Mouse (Mus musculus) CH12.LX (cell line): ENCODE measurements around the gene Pla2g1b. TPM values are rescaled to one million over a fixed set of nuclear protein-coding genes. Genes with fewer than 3 reads are reported as not detected.

ENCODE experiments used
- DNase-seq: peaks from one replicate; pipeline ENCODE4 v3.0.0-alpha.2; 2013; ENCODE audit errors: extremely low read depth
- H3K27ac ChIP-seq: 2 replicates; pipeline ENCODE4 v1.5.1; 2012; ENCODE audit warnings: low read depth, mild to moderate bottlenecking, control low read depth, moderate library complexity; ENCODE audit not compliant: insufficient read depth
- H3K27me3 ChIP-seq: replicated peaks from 2 replicates; pipeline ENCODE3; 2012; ENCODE audit warnings: inconsistent platforms
- H3K36me3 ChIP-seq, 2 experiments: replicated peaks in 1 of 2; 2 replicates each; pipeline versions ENCODE3 to v1.6.1; 2012; ENCODE audit warnings: inconsistent platforms in 1 of 2, low read length in 1 of 2, mild to moderate bottlenecking in 1 of 2, mixed read lengths in 1 of 2, moderate library complexity in 1 of 2; ENCODE audit not compliant: control insufficient read depth in 1 of 2, insufficient read depth in 1 of 2
- H3K4me1 ChIP-seq, 2 experiments: 2 replicates each; pipeline ENCODE4 v1.6.1; 2012; ENCODE audit warnings: inconsistent platforms in 1 of 2, moderate library complexity in 1 of 2; ENCODE audit not compliant: insufficient read depth in 2 of 2, control insufficient read depth in 1 of 2
- H3K4me2 ChIP-seq: 2 replicates; pipeline ENCODE4 v1.6.1; 2012; ENCODE audit warnings: low read depth, mild to moderate bottlenecking, control low read depth; ENCODE audit not compliant: poor library complexity, insufficient read depth, severe bottlenecking
- H3K4me3 ChIP-seq, 3 experiments: fragments of 150-350 bp in 1 of 3; sonication (generic) in 1 of 3; replicated peaks in 1 of 3; 2 replicates each; pipeline versions ENCODE3 to v1.5.1; 2011 to 2012; ENCODE audit warnings: low read depth in 2 of 3, low read length in 2 of 3, mild to moderate bottlenecking in 2 of 3, moderate library complexity in 2 of 3, control low read depth in 1 of 3, improper control_type of control experiment in 1 of 3, inconsistent platforms in 1 of 3, mixed read lengths in 1 of 3; ENCODE audit not compliant: poor library complexity in 1 of 3
- H3K79me2 ChIP-seq: replicated peaks from 2 replicates; pipeline ENCODE4 v1.6.1; 2012; ENCODE audit warnings: mild to moderate bottlenecking, moderate library complexity; ENCODE audit not compliant: control insufficient read depth, poor library complexity, insufficient read depth, severe bottlenecking; ENCODE audit errors: extremely low read depth
- H3K9ac ChIP-seq: 2 replicates; pipeline ENCODE4 v1.6.1; 2012; ENCODE audit warnings: low read depth, mild to moderate bottlenecking, control low read depth, moderate library complexity; ENCODE audit not compliant: insufficient read depth
- H3K9me3 ChIP-seq: replicated peaks from 2 replicates; pipeline ENCODE3; 2012; ENCODE audit warnings: low read length, inconsistent platforms, mixed read lengths
- BHLHE40 ChIP-seq: IDR thresholded peaks from 2 replicates; pipeline ENCODE4 v1.6.1; 2011; ENCODE audit warnings: mild to moderate bottlenecking, low read depth, low read length, improper control_type of control experiment
- CHD1 ChIP-seq: IDR thresholded peaks from 2 replicates; pipeline ENCODE4 v1.6.1; 2012; ENCODE audit warnings: low read depth, low read length, improper control_type of control experiment, inconsistent platforms
- CTCF ChIP-seq, 2 experiments: IDR thresholded peaks in 1 of 2; conservative IDR thresholded peaks in 1 of 2; 2 replicates each; pipeline ENCODE4 v1.5.1; 2011 to 2012; ENCODE audit warnings: low read depth in 2 of 2, low read length in 2 of 2, improper control_type of control experiment in 1 of 2, inconsistent platforms in 1 of 2, mild to moderate bottlenecking in 1 of 2, moderate library complexity in 1 of 2
- IRF4 ChIP-seq: IDR thresholded peaks from 2 replicates; pipeline ENCODE4 v1.6.1; 2014; ENCODE audit warnings: low read depth, mild to moderate bottlenecking, inconsistent platforms, low read length, improper control_type of control experiment
- JUN ChIP-seq: IDR thresholded peaks from 2 replicates; pipeline ENCODE4 v1.6.1; 2011; ENCODE audit warnings: low read depth, mild to moderate bottlenecking, low read length, improper control_type of control experiment, moderate library complexity; ENCODE audit not compliant: insufficient read depth
- KAT2A ChIP-seq: IDR thresholded peaks from 2 replicates; pipeline ENCODE4 v1.6.1; 2012; ENCODE audit warnings: low read length, improper control_type of control experiment, inconsistent platforms; ENCODE audit not compliant: insufficient replicate concordance
- MAFK ChIP-seq: IDR thresholded peaks from 2 replicates; pipeline ENCODE4 v1.6.1; 2011; ENCODE audit warnings: low read length, improper control_type of control experiment; ENCODE audit not compliant: insufficient replicate concordance
- MYC ChIP-seq: IDR thresholded peaks from 2 replicates; pipeline ENCODE4 v1.6.1; 2011; ENCODE audit warnings: low read depth, mild to moderate bottlenecking, improper control_type of control experiment, low read length
- NELFE ChIP-seq: IDR thresholded peaks from 2 replicates; pipeline ENCODE4 v1.6.1; 2011; ENCODE audit warnings: low read depth, low read length, improper control_type of control experiment
- NRF1 ChIP-seq: IDR thresholded peaks from 2 replicates; pipeline ENCODE4 v1.6.1; 2014; ENCODE audit warnings: low read depth, mild to moderate bottlenecking, inconsistent platforms, low read length, improper control_type of control experiment, moderate library complexity
- PAX5 ChIP-seq: IDR thresholded peaks from 2 replicates; pipeline ENCODE4 v1.6.1; 2012; ENCODE audit warnings: low read length, inconsistent platforms, mixed read lengths
- POLR2A ChIP-seq: IDR thresholded peaks from 2 replicates; pipeline ENCODE4 v1.6.1; 2011; ENCODE audit warnings: low read depth, mild to moderate bottlenecking, improper control_type of control experiment, low read length
- POLR2AphosphoS2 ChIP-seq: IDR thresholded peaks from 2 replicates; pipeline ENCODE4 v1.6.1; 2011; ENCODE audit warnings: low read depth, low read length, improper control_type of control experiment
- RAD21 ChIP-seq: IDR thresholded peaks from 2 replicates; pipeline ENCODE4 v1.6.1; 2011; ENCODE audit warnings: low read depth, mild to moderate bottlenecking, low read length, improper control_type of control experiment, moderate library complexity
- TBP ChIP-seq: conservative IDR thresholded peaks from 2 replicates; pipeline ENCODE4 v1.6.1; 2011; ENCODE audit warnings: low read depth, low read length, improper control_type of control experiment
- TCF12 ChIP-seq: IDR thresholded peaks from 2 replicates; pipeline ENCODE4 v1.6.1; 2014; ENCODE audit warnings: low read depth, mild to moderate bottlenecking, inconsistent platforms, low read length, improper control_type of control experiment
- USF1 ChIP-seq: IDR thresholded peaks from 2 replicates; pipeline ENCODE4 v1.6.1; 2014; ENCODE audit warnings: low read depth, mild to moderate bottlenecking, inconsistent platforms, low read length, improper control_type of control experiment
- ZMIZ1 ChIP-seq: IDR thresholded peaks from 2 replicates; pipeline ENCODE4 v1.6.1; 2012; ENCODE audit warnings: low read depth, mild to moderate bottlenecking, inconsistent platforms, low read length, improper control_type of control experiment
- ZNF384 ChIP-seq: IDR thresholded peaks from 2 replicates; pipeline ENCODE4 v1.6.1; 2012; ENCODE audit warnings: low read depth, low read length, improper control_type of control experiment, inconsistent platforms
- dilution Hi-C: fragments of 300-500 bp; cut with MboI; formaldehyde crosslinking; loops from 2 replicates; pipeline ENCODE4 v1.14.3; 2020; ENCODE audit warnings: low sequenced_read_pairs; ENCODE audit not compliant: extremely low pct_unique_long_range_greater_than_20kb, extremely low pct_ligation_motif_present
- in situ Hi-C: fragments of 300-500 bp; cut with MboI; formaldehyde crosslinking; loops from 3 replicates; pipeline ENCODE4 v1.14.3; 2019; ENCODE audit warnings: low sequenced_read_pairs, low pct_ligation_motif_present, low pct_unique_long_range_greater_than_20kb, mixed read lengths
- polyA plus RNA-seq: library from polyadenylated mRNA; unstranded; fragments of >175 nt; gene quantifications from 2 replicates; pipeline ENCODE4 v1.2.1, GENCODE M21; 2012; ENCODE audit warnings: low read depth; ENCODE audit not compliant: insufficient read length
- total RNA-seq, 2 experiments: library from RNA; depleted of rRNA; stranded (reverse); fragments of 300-350 nt in 1 of 2; fragments of >200 nt in 1 of 2; gene quantifications; 2 replicates each; pipeline ENCODE4 v1.2.3; 2012 to 2014

Gene Pla2g1b
- total and polyA plus RNA-seq, 3 experiments: not detected

DNA sequence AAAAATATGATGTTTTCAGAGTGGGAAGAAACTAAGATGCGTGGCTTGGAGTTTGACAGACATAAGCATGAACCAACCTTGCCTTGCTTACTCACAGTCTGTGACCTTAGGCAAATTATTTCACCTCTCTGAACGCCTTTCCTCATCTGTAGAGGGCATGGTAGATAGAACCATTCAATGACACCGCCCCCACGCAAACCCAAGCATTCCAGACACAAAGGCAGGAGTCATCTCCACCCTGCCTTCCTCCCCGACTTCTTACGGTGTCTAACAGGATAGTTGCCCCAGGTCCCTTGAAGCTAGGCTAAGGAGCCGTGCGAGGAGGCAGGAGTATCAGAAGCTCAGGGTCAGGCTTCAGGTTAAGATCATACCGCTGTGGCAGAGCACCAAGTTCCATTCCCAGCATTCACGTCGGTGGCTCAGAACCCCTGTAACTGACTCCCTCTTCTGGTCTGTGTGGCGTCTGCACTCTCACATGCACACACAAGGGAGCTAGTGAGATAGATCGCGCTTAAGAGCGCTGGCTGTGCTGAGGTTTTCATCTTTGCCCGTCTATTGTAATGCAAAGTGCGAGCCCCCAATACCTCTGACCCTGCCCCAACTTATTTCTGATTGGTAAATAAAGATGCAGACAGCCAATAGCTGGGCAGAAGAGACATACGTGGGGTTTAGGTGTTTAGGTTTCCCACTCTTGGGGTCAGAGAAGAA is 1.5 kb upstream of the Pla2g1b start:
- no peaks in the 10 kb centered on the region for H3K27me3 ChIP-seq
- no peak for DNase-seq
- no peak overlapping the region for H3K4me2 ChIP-seq
- H3K9me3 ChIP-seq: no peaks in the 10 kb centered on the region
- H3K36me3 ChIP-seq: no peaks in the 10 kb centered on the region
- H3K27ac ChIP-seq: no peak overlapping the region
- in situ Hi-C loops (no loop called here), dilution Hi-C loops (no loop called here)
- TF ChIP-seq NRF1 (no peak), POLR2A (no peak), POLR2AphosphoS2 (no peak), TBP (no peak), ZNF384 (no peak), BHLHE40 (no peak), KAT2A (no peak), NELFE (no peak), PAX5 (no peak), JUN (no peak), CHD1 (no peak), TCF12 (no peak), MAFK (no peak)
- no peak overlapping the region for H3K9ac ChIP-seq
- H3K4me3 ChIP-seq: no peak overlapping the region
- H3K4me1 ChIP-seq: peaks cover 4 to 5% of the 10 kb centered on the region in 2 experiments
- H3K79me2 ChIP-seq: no peaks in the 10 kb centered on the region

DNA sequence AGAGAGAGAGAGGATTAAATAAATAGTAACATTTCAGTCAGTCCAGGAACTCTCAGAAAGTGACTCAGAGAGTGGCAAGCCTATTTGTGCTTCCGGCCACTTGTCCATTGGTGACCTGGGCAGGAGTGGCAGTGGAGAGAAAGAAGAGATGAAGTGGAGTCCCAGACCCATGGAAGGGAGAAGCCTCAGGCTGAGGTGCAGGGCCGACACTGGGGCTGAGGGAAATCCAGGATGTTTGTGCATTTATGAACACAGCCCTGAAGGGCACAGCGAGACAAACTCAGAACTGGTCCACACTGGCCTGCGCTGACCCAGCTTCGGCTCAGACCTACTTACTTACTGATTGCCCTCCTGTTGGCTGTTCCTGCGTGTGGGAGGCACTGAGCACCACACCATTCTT is 3.7 kb downstream of the Pla2g1b start:
- TF ChIP-seq CHD1: no peak
- no peak for TF ChIP-seq CTCF (conservative IDR thresholded peaks at IDR 0.05 in 1 of 2, IDR thresholded peaks at IDR 0.05 in 1 of 2; ENCODE audit: low read depth in 2 of 2, low read length in 2 of 2)
- TF ChIP-seq RAD21: no peak
- no peak for TF ChIP-seq USF1
- no peak for TF ChIP-seq TBP
- TF ChIP-seq MYC: no peak
- no peak for TF ChIP-seq IRF4
- no peak for TF ChIP-seq ZMIZ1
- no peak for TF ChIP-seq KAT2A
- peaks cover 0 to 17% of the 10 kb centered on the region in 2 experiments; a peak in 2 of 4 replicates for H3K4me1 ChIP-seq
- no peak for DNase-seq
- no peak overlapping the region for H3K9ac ChIP-seq
- no peaks in the 10 kb centered on the region for H3K79me2 ChIP-seq
- no peak overlapping the region for H3K27ac ChIP-seq
- H3K36me3 ChIP-seq: no peaks in the 10 kb centered on the region
- H3K9me3 ChIP-seq: no peaks in the 10 kb centered on the region
- no peak overlapping the region for H3K4me2 ChIP-seq
- in situ Hi-C loops: no loop called here
- H3K4me3 ChIP-seq: no peak overlapping the region
- dilution Hi-C loops: no loop called here
- H3K27me3 ChIP-seq: peaks cover 2% of the 10 kb centered on the region
